Mouse (Mus musculus) central nervous system, embryonic 18 days (tissue): ENCODE results near the gene 3110040M04Rik. TPM values are rescaled to one million over a fixed set of nuclear protein-coding genes. Genes with fewer than 3 reads are reported as not detected.

Experiments used
- polyA plus RNA-seq: library from polyadenylated mRNA; depleted of rRNA; stranded (reverse); fragments of >200 nt; gene quantifications from 2 replicates; pipeline ENCODE4 v1.2.3, GENCODE M21; 2012; rRNA removed

The 3110040M04Rik gene
- polyA plus RNA-seq: not detected in 2 replicates

GRCm38 (mm10) chr1:151203818-151204217, at the start of gene 3110040M04Rik:
Gene 3110040M04Rik, plus strand, starts transcription at chr1:151204121.

GRCm38 (mm10) chr1:151182266-151182665, 21.7 kb upstream of the 3110040M04Rik start, which contains the start of gene Gm47985:
Gene Gm47985, plus strand, starts transcription at chr1:151182537.

GRCm38 (mm10) chr1:151192075-151192474, 11.8 kb upstream of the 3110040M04Rik start, which contains the start of gene Gm8947:
Gene Gm8947, plus strand, starts transcription at chr1:151192376.

GRCm38 (mm10) chr1:151198120-151198519, 5.8 kb upstream of the 3110040M04Rik start, which contains the start of gene Gm47995:
Gene Gm47995, plus strand, starts transcription at chr1:151198448.

GRCm38 (mm10) chr1:151209824-151210355, 6.0 kb downstream of the 3110040M04Rik start, which contains the start of gene Gm47996:
Gene Gm47996, plus strand, starts transcription at chr1:151210131.

Other genes starting within 250 kb of the 3110040M04Rik start
- gene Hmcn1, start 210.7 kb upstream of the 3110040M04Rik start, polyA plus RNA-seq: 5.3 and 7.0 TPM in 2 replicates
- gene Gm47985, start 21.6 kb upstream of the 3110040M04Rik start, polyA plus RNA-seq: not detected in 2 replicates
- not detected in 2 replicates for gene Gm8947, start 11.7 kb upstream of the 3110040M04Rik start, polyA plus RNA-seq
- gene Gm47995, start 5.7 kb upstream of the 3110040M04Rik start, polyA plus RNA-seq: not detected in 2 replicates
- gene Gm47996, start 6.0 kb downstream of the 3110040M04Rik start, polyA plus RNA-seq: not detected in 2 replicates
- 255 and 257 TPM in 2 replicates for gene Ivns1abp, start 140.4 kb downstream of the 3110040M04Rik start, polyA plus RNA-seq
- gene Swt1, start 224.3 kb downstream of the 3110040M04Rik start, polyA plus RNA-seq: 12.5 and 16.1 TPM in 2 replicates
- gene Trmt1l, start 224.4 kb downstream of the 3110040M04Rik start, polyA plus RNA-seq: 30.1 and 32.6 TPM in 2 replicates